Mouse (Mus musculus): ENCODE measurements at regions not wholly inside any gene's neighbourhood (a gene's known extent, or its start where the extent isn't known, plus 50 kb on each side); places are given as distances from the start of the nearest gene placed in this dataset.

DNA sequence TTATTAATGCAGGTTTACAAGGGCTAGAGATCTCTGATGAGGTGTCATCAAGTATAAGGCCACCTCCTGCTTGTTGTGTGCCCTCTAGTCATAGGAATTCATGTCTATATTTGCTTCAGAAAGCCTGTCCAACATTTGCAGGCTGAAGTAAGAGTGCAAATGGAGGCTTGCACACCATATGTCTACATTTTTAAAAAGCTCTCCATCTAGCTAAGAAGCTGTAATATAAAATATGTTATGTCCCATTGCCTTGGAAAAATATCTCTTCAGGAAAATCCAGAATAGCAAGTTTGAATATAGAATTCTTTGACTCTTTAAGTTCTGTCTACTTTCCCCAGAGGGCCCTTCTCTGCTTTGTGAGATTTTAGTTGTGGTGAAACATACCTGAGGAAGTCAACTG, 134.6 kb downstream of the Cd24a start:
- DNase-seq (ENCODE audit: low spot score in 2 of 2): no peak

DNA sequence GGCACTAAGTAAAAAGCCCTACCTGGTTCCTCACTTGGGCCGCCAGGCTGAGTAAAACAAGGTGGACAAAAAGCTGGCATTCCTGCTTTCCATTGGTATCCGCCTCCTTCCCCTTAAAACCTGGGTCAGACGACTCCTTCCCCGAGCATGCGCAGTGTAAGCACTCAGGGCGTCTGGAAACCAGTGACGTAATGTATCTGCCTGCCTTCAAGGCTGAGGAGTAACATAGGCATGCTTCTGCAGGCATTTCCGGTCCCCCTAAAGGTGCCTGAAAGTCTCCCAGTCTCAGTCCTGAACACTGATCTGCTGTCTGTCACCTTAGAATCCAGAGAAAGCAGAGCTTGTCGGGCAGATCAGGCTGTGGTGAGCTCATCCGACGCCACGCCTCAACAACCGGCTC, 140.7 kb downstream of the Cd24a start:
- DNase-seq (ENCODE audit: low spot score in 2 of 2): no peak

GRCm38 (mm10) chr10:43721356-43721755, 143.3 kb downstream of the Cd24a start:
- no peak for DNase-seq (ENCODE audit: low spot score in 2 of 2)

GRCm38 (mm10) chr10:43722164-43722563, 144.1 kb downstream of the Cd24a start:
- DNase-seq (ENCODE audit: low spot score in 2 of 2): no peak

GRCm38 (mm10) chr10:43722711-43723614, 144.9 kb downstream of the Cd24a start:
- DNase-seq (ENCODE audit: low spot score in 2 of 2): peak in 1 of 2 experiments; percentile 13

DNA sequence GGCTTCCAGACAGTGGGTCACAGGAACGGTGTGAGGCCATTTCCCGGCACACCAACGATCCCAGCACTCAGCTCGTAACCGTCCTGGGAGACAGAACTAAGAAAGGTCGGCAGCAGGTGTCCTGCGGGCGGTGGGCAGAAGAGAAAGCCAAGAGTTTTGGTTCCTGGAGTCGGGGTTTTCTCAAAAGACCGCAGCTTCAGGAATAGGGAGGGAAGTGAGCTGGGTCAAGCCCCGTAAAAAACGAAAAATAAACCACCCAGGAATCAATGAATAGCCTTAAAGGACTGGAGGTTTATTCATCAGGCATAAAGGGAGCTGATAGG, 145.5 kb downstream of the Cd24a start:
- no peak for DNase-seq (ENCODE audit: low spot score in 2 of 2)

DNA sequence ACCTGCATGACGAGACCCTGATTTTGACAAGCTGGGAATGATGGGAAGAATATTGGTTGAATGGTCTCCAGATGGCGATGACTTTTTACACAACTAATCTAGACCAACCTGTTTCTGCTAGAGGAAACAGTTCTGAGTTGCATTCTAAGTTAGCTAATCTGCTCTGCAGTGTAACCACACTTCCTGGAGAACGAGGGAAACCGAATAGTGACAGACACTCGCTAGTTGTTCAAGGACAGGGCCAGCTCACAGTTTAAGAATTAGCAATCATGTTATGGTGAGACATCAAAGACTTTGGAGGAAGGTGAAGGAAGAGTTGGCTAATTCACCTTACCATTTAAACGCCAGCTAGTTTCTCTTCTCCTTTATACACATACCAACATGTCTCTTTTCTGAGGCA, 149.7 kb downstream of the Cd24a start:
- no peak for DNase-seq (ENCODE audit: low spot score in 2 of 2)

- DNase-seq (ENCODE audit: low spot score in 2 of 2): no peak
Observed at GRCm38 (mm10) chr10:43729184-43729583, 151.1 kb downstream of the Cd24a start.

- no peak for DNase-seq (ENCODE audit: low spot score in 2 of 2)
Observed at GRCm38 (mm10) chr10:43733618-43734415, 155.7 kb downstream of the Cd24a start.

- no peak for DNase-seq (ENCODE audit: low spot score in 2 of 2)
Observed at GRCm38 (mm10) chr10:43739181-43739580, 161.1 kb downstream of the Cd24a start.

DNA sequence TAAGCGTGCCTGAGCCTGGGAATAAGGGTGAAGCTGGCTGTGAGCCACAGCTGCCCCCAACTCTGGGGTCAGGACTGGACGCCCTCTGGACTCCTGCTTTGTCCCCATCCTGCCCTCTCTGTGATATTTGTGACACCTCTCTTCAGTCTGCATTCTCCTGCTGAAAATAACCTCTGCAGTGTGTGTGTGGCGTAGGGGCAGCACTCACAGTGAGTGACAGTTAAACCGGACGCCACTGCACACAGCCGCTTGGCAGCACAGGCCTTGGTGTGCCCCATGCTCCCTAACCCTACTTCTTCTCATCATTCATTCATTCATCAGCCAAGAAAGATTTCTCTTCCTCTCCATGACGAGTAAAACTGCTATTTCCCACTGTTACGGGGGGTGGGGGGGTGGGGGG, 161.6 kb downstream of the Cd24a start:
- DNase-seq (ENCODE audit: low spot score in 2 of 2): no peak

DNA sequence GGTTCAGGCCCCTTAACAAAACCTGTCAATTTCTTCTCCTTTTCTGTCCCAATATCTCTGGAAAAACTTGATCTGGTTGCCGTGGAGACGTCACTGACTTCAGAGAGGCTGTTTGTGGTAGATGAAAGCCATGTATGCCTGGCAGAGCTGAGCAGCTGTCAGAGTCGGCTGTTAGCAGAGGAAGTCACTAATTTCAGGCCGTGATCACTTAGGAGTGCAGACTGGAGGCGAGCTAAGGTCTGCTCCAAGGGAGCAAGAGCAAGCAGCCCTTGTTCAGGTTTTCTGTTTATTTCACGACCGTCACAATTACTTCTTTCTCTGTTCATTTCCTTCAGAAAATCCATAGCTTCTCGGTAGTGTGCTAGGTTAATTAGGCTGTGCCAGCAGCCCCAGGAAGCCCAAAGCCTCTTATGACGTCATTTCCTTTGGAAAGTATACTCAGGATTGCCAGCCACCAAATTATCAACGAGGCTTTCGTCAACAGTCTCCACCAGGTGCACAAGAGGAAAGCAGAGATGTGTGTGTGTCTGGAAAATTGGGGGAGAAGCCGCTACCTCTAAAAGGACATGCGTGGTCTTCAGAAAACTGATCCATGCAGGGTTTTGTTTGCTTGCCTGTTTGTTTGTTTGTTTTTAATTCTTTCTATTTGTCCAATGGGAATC, 161.2 kb downstream of the Qrsl1 start:
- peak; percentile 43 to 56 for DNase-seq (ENCODE audit: low spot score in 2 of 2)

GRCm38 (mm10) chr10:43741361-43742084, 160.0 kb downstream of the Qrsl1 start:
- DNase-seq (ENCODE audit: low spot score in 2 of 2): no peak

- no peak for DNase-seq (ENCODE audit: low spot score in 2 of 2)
Observed at GRCm38 (mm10) chr10:43742085-43743054, 159.2 kb downstream of the Qrsl1 start.

- no peak for DNase-seq (ENCODE audit: low spot score in 2 of 2)
Observed at GRCm38 (mm10) chr10:43743188-43744120, 158.1 kb downstream of the Qrsl1 start.

GRCm38 (mm10) chr10:43745931-43746630, 155.5 kb downstream of the Qrsl1 start:
- DNase-seq (ENCODE audit: low spot score in 2 of 2): no peak

DNA sequence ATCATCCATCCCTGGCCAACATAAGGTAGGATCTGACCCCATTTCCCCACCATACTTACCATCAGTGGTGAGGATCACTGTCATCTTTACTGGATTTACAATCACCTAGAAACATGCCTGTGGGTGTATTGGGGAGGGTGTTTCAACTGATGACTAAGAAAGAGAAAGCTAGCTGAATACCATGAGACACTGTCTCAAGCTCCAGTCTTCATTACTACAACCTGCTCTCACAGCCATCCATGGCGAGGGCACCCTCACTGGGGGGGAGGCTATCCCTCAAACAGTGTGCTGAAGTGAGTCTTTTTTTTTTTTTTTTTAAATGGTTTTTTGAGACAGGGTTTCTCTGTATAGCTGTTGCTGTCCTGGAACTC, 154.9 kb downstream of the Qrsl1 start:
- DNase-seq (ENCODE audit: low spot score in 2 of 2): no peak

DNA sequence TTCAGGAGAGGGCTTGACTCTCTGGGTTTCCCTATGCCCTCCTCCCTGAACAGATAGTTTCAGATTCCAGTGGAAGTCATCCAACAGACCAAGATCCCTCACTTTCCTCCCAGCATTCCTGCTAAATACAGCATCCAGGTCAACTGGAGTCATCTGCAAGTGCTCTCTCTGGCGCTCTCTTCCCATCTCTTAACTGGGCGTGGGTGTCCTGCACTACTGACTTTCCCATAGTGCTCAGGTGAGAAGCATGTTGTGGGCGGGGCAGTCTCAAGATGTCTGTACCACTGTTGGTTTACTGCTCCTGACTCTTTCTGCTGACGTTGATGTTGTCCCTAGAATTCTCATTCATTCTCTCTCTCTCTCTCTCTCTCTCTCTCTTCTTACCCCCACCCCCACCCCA, 154.0 kb downstream of the Qrsl1 start:
- DNase-seq (ENCODE audit: low spot score in 2 of 2): no peak

DNA sequence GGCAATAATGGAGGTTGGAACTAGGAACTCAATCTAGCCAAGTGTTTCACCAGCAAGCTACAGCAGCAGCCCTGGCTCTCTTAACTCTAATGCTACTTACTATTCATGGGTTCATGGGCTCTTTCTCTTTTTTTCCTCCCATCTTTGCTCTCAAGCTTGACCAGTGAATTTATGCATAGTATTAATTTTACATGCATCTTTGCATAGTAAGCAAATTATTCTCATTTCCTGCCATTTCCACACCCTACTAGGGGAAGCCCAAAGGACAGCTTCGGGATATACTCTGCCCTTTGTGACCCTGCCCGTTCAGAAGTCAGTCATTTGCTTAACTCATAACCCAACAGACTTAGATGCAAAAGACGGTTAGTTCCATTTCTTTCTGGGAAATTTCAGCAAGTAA, 153.2 kb downstream of the Qrsl1 start:
- DNase-seq (ENCODE audit: low spot score in 2 of 2): no peak

All from right cerebral cortex, adult 2 months (tissue).